Mouse (Mus musculus) CH12.LX (cell line): ENCODE measurements at regions not wholly inside any gene's neighbourhood (a gene's known extent, or its start where the extent isn't known, plus 50 kb on each side); places are given as distances from the start of the nearest gene placed in this dataset.

Experiments
- DNase-seq: peaks from one replicate; pipeline ENCODE4 v3.0.0-alpha.2; 2013; ENCODE audit errors: extremely low read depth
- H3K27ac ChIP-seq: 2 replicates; pipeline ENCODE4 v1.5.1; 2012; ENCODE audit warnings: low read depth, mild to moderate bottlenecking, control low read depth, moderate library complexity; ENCODE audit not compliant: insufficient read depth
- H3K27me3 ChIP-seq: replicated peaks from 2 replicates; pipeline ENCODE3; 2012; ENCODE audit warnings: inconsistent platforms
- H3K36me3 ChIP-seq, 2 experiments: replicated peaks in 1 of 2; 2 replicates each; pipeline versions ENCODE3 to v1.6.1; 2012; ENCODE audit warnings: inconsistent platforms in 1 of 2, low read length in 1 of 2, mild to moderate bottlenecking in 1 of 2, mixed read lengths in 1 of 2, moderate library complexity in 1 of 2; ENCODE audit not compliant: control insufficient read depth in 1 of 2, insufficient read depth in 1 of 2
- H3K4me1 ChIP-seq, 2 experiments: 2 replicates each; pipeline ENCODE4 v1.6.1; 2012; ENCODE audit warnings: inconsistent platforms in 1 of 2, moderate library complexity in 1 of 2; ENCODE audit not compliant: insufficient read depth in 2 of 2, control insufficient read depth in 1 of 2
- H3K4me2 ChIP-seq: 2 replicates; pipeline ENCODE4 v1.6.1; 2012; ENCODE audit warnings: low read depth, mild to moderate bottlenecking, control low read depth; ENCODE audit not compliant: poor library complexity, insufficient read depth, severe bottlenecking
- H3K4me3 ChIP-seq, 3 experiments: fragments of 150-350 bp in 1 of 3; sonication (generic) in 1 of 3; replicated peaks in 1 of 3; 2 replicates each; pipeline versions ENCODE3 to v1.5.1; 2011 to 2012; ENCODE audit warnings: low read depth in 2 of 3, low read length in 2 of 3, mild to moderate bottlenecking in 2 of 3, moderate library complexity in 2 of 3, control low read depth in 1 of 3, improper control_type of control experiment in 1 of 3, inconsistent platforms in 1 of 3, mixed read lengths in 1 of 3; ENCODE audit not compliant: poor library complexity in 1 of 3
- H3K79me2 ChIP-seq: replicated peaks from 2 replicates; pipeline ENCODE4 v1.6.1; 2012; ENCODE audit warnings: mild to moderate bottlenecking, moderate library complexity; ENCODE audit not compliant: control insufficient read depth, poor library complexity, insufficient read depth, severe bottlenecking; ENCODE audit errors: extremely low read depth
- H3K9ac ChIP-seq: 2 replicates; pipeline ENCODE4 v1.6.1; 2012; ENCODE audit warnings: low read depth, mild to moderate bottlenecking, control low read depth, moderate library complexity; ENCODE audit not compliant: insufficient read depth
- H3K9me3 ChIP-seq: replicated peaks from 2 replicates; pipeline ENCODE3; 2012; ENCODE audit warnings: low read length, inconsistent platforms, mixed read lengths
- CTCF ChIP-seq, 2 experiments: IDR thresholded peaks in 1 of 2; conservative IDR thresholded peaks in 1 of 2; 2 replicates each; pipeline ENCODE4 v1.5.1; 2011 to 2012; ENCODE audit warnings: low read depth in 2 of 2, low read length in 2 of 2, improper control_type of control experiment in 1 of 2, inconsistent platforms in 1 of 2, mild to moderate bottlenecking in 1 of 2, moderate library complexity in 1 of 2
- ELF1 ChIP-seq: IDR thresholded peaks from 2 replicates; pipeline ENCODE4 v1.6.1; 2014; ENCODE audit warnings: low read depth, mild to moderate bottlenecking, inconsistent platforms, low read length, improper control_type of control experiment
- ETS1 ChIP-seq: conservative IDR thresholded peaks from 2 replicates; pipeline ENCODE4 v1.6.1; 2012; ENCODE audit warnings: low read depth, mild to moderate bottlenecking, inconsistent platforms, low read length, improper control_type of control experiment, moderate library complexity
- IRF4 ChIP-seq: IDR thresholded peaks from 2 replicates; pipeline ENCODE4 v1.6.1; 2014; ENCODE audit warnings: low read depth, mild to moderate bottlenecking, inconsistent platforms, low read length, improper control_type of control experiment
- MAFK ChIP-seq: IDR thresholded peaks from 2 replicates; pipeline ENCODE4 v1.6.1; 2011; ENCODE audit warnings: low read length, improper control_type of control experiment; ENCODE audit not compliant: insufficient replicate concordance
- MYC ChIP-seq: IDR thresholded peaks from 2 replicates; pipeline ENCODE4 v1.6.1; 2011; ENCODE audit warnings: low read depth, mild to moderate bottlenecking, improper control_type of control experiment, low read length
- NELFE ChIP-seq: IDR thresholded peaks from 2 replicates; pipeline ENCODE4 v1.6.1; 2011; ENCODE audit warnings: low read depth, low read length, improper control_type of control experiment
- NRF1 ChIP-seq: IDR thresholded peaks from 2 replicates; pipeline ENCODE4 v1.6.1; 2014; ENCODE audit warnings: low read depth, mild to moderate bottlenecking, inconsistent platforms, low read length, improper control_type of control experiment, moderate library complexity
- PAX5 ChIP-seq: IDR thresholded peaks from 2 replicates; pipeline ENCODE4 v1.6.1; 2012; ENCODE audit warnings: low read length, inconsistent platforms, mixed read lengths
- RAD21 ChIP-seq: IDR thresholded peaks from 2 replicates; pipeline ENCODE4 v1.6.1; 2011; ENCODE audit warnings: low read depth, mild to moderate bottlenecking, low read length, improper control_type of control experiment, moderate library complexity
- SMC3 ChIP-seq: IDR thresholded peaks from 2 replicates; pipeline ENCODE4 v1.6.1; 2011; ENCODE audit warnings: low read depth, low read length, improper control_type of control experiment
- TBP ChIP-seq: conservative IDR thresholded peaks from 2 replicates; pipeline ENCODE4 v1.6.1; 2011; ENCODE audit warnings: low read depth, low read length, improper control_type of control experiment
- USF1 ChIP-seq: IDR thresholded peaks from 2 replicates; pipeline ENCODE4 v1.6.1; 2014; ENCODE audit warnings: low read depth, mild to moderate bottlenecking, inconsistent platforms, low read length, improper control_type of control experiment
- ZC3H11A ChIP-seq: IDR thresholded peaks from 2 replicates; pipeline ENCODE4 v1.6.1; 2012; ENCODE audit warnings: low read depth, mild to moderate bottlenecking, inconsistent platforms, low read length, improper control_type of control experiment
- ZKSCAN1 ChIP-seq: IDR thresholded peaks from 2 replicates; pipeline ENCODE4 v1.6.1; 2012; ENCODE audit warnings: low read depth, inconsistent platforms, low read length, improper control_type of control experiment, borderline replicate concordance
- ZNF384 ChIP-seq: IDR thresholded peaks from 2 replicates; pipeline ENCODE4 v1.6.1; 2012; ENCODE audit warnings: low read depth, low read length, improper control_type of control experiment, inconsistent platforms
- dilution Hi-C: fragments of 300-500 bp; cut with MboI; formaldehyde crosslinking; loops from 2 replicates; pipeline ENCODE4 v1.14.3; 2020; ENCODE audit warnings: low sequenced_read_pairs; ENCODE audit not compliant: extremely low pct_unique_long_range_greater_than_20kb, extremely low pct_ligation_motif_present
- in situ Hi-C: fragments of 300-500 bp; cut with MboI; formaldehyde crosslinking; loops from 3 replicates; pipeline ENCODE4 v1.14.3; 2019; ENCODE audit warnings: low sequenced_read_pairs, low pct_ligation_motif_present, low pct_unique_long_range_greater_than_20kb, mixed read lengths

- no peak for DNase-seq
- H3K27ac ChIP-seq: no peak overlapping the region
- H3K36me3 ChIP-seq: no peaks in the 10 kb centered on the region
- TF ChIP-seq CTCF (conservative IDR thresholded peaks at IDR 0.05 in 1 of 2, IDR thresholded peaks at IDR 0.05 in 1 of 2; ENCODE audit: low read depth in 2 of 2, low read length in 2 of 2) (no peak), MAFK (no peak), USF1 (no peak), ZC3H11A (no peak), MYC (no peak), ETS1 (no peak), ELF1 (no peak), NRF1 (no peak), TBP (no peak), PAX5 (no peak), ZKSCAN1 (no peak)
- H3K79me2 ChIP-seq: no peaks in the 10 kb centered on the region
- no peaks in the 10 kb centered on the region for H3K9me3 ChIP-seq
- peaks cover 0 to 7% of the 10 kb centered on the region in 2 experiments; a peak in 2 of 4 replicates for H3K4me1 ChIP-seq
- no peak overlapping the region for H3K9ac ChIP-seq
- in situ Hi-C loops (loop anchor here (25.0 kb wide), 1 partner anchor 227 kb away; the partner anchor contains the start of gene Msx2), dilution Hi-C loops (no loop called here)
- H3K27me3 ChIP-seq: peaks cover 39% of the 10 kb centered on the region
- H3K4me3 ChIP-seq: no peak overlapping the region
- H3K4me2 ChIP-seq: peak overlapping the region; percentile 27; the same call in 1 of the 2 replicates
Observed at GRCm38 (mm10) chr13:53688934-53689333, 216.1 kb upstream of the Msx2 start.

DNA sequence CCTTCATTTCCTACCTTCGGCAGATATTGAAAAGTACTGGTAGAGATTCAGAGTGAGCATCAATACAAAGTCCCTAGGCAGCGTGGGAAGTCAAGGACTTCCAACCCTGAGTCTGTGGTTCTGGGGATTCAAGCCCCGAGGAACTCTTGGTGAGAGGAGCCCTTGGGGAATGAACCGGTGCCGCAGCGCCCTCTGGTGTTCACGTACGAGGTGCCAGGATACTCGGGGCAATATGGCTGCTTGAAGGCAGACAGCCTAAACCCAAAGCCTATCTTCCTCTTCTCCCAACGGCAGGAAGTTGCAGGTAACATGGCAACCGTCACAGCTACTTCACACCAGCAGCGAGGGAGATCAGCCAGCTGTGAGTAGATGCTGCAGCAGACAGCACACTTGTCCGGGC lies 215.6 kb upstream of the Msx2 start:
- H3K27me3 ChIP-seq: peaks cover 39% of the 10 kb centered on the region
- H3K36me3 ChIP-seq: no peaks in the 10 kb centered on the region
- dilution Hi-C loops: no loop called here
- TF ChIP-seq CTCF (conservative IDR thresholded peaks at IDR 0.05 in 1 of 2, IDR thresholded peaks at IDR 0.05 in 1 of 2; ENCODE audit: low read depth in 2 of 2, low read length in 2 of 2) (peak; percentile 73 to 84), RAD21 (peak; percentile 73), NELFE (no peak), SMC3 (peak; percentile 75)
- TF ChIP-seq, all 38 proteins: peak for 3
- H3K27ac ChIP-seq: no peak overlapping the region
- H3K9ac ChIP-seq: no peak overlapping the region
- no peaks in the 10 kb centered on the region for H3K9me3 ChIP-seq
- peaks cover 0 to 7% of the 10 kb centered on the region in 2 experiments; a peak in 2 of 4 replicates for H3K4me1 ChIP-seq
- in situ Hi-C loops: loop anchor here (25.0 kb wide), 1 partner anchor 226 kb away; the partner anchor contains the start of gene Msx2
- DNase-seq: peak; percentile 63
- no peaks in the 10 kb centered on the region for H3K79me2 ChIP-seq
- H3K4me2 ChIP-seq: peak overlapping the region; percentile 27; the same call in 1 of the 2 replicates
- H3K4me3 ChIP-seq: no peak overlapping the region

DNA sequence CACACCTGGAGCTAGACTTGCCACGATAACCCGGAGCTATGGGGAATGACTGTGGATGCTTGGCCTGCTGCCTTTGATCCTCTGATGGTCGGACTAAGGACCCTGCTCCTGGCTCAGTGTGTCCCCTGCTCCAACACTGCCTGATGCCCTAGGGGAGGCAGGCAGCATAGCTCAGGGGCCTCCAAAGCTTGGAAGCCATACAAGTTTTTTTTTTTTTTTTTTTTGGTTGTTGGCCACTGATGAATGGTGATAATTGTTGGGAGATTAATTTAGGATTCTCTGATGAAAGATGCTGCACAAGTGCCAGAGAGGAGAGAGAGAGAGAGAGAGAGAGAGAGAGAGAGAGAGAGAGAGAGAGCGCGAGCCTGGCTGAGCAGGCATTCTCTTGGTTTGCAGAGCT lies 211.6 kb upstream of the Msx2 start:
- no peaks in the 10 kb centered on the region for H3K9me3 ChIP-seq
- no peak overlapping the region for H3K4me3 ChIP-seq
- TF ChIP-seq IRF4 (0 out of 2 replicates have a peak, but pooled peaks have one; percentile 31), ZNF384 (no peak)
- H3K4me2 ChIP-seq: no peak overlapping the region
- H3K27ac ChIP-seq: no peak overlapping the region
- in situ Hi-C loops: loop anchor here (25.0 kb wide), 1 partner anchor 222 kb away; the partner anchor contains the start of gene Msx2
- H3K4me1 ChIP-seq: peaks cover 0 to 7% of the 10 kb centered on the region in 2 experiments; a peak in 2 of 4 replicates
- dilution Hi-C loops: no loop called here
- no peak overlapping the region for H3K9ac ChIP-seq
- DNase-seq: no peak
- H3K27me3 ChIP-seq: peaks cover 47% of the 10 kb centered on the region
- no peaks in the 10 kb centered on the region for H3K79me2 ChIP-seq
- no peaks in the 10 kb centered on the region for H3K36me3 ChIP-seq
